Mouse (Mus musculus) thymus, postnatal 14 days (tissue): ENCODE measurements at regions not wholly inside any gene's neighbourhood (a gene's known extent, or its start where the extent isn't known, plus 50 kb on each side); places are given as distances from the start of the nearest gene placed in this dataset.

ENCODE experiments used
- DNase-seq: peaks from one replicate; pipeline ENCODE4 v3.0.0; 2021

- DNase-seq: no peak
These were observed 184.0 kb upstream of the Nlrp1b start for GRCm38 (mm10) chr11:71414403-71415140.

- no peak for DNase-seq
These were observed 184.9 kb upstream of the Nlrp1b start for GRCm38 (mm10) chr11:71415451-71415850.

- no peak for DNase-seq
These were observed 191.8 kb upstream of the Nlrp1b start for GRCm38 (mm10) chr11:71422291-71422840.

- no peak for DNase-seq
These were observed 192.7 kb upstream of the Nlrp1b start for GRCm38 (mm10) chr11:71423242-71423641.

- DNase-seq: no peak
These were observed 194.3 kb upstream of the Nlrp1b start for GRCm38 (mm10) chr11:71424879-71425278.

GRCm38 (mm10) chr11:71429739-71430138 lies 199.2 kb upstream of the Nlrp1b start:
- no peak for DNase-seq

- DNase-seq: no peak
These were observed 203.7 kb upstream of the Nlrp1b start for GRCm38 (mm10) chr11:71434241-71434640.

GRCm38 (mm10) chr11:71434886-71435285 lies 204.4 kb upstream of the Nlrp1b start:
- no peak for DNase-seq

GRCm38 (mm10) chr11:71435745-71436144 lies 205.2 kb upstream of the Nlrp1b start:
- DNase-seq: no peak

- DNase-seq: no peak
These were observed 205.8 kb upstream of the Nlrp1b start for GRCm38 (mm10) chr11:71436335-71436734.

- DNase-seq: no peak
These were observed 206.3 kb upstream of the Nlrp1b start for GRCm38 (mm10) chr11:71436801-71437200.

- no peak for DNase-seq
These were observed 209.3 kb upstream of the Nlrp1b start for GRCm38 (mm10) chr11:71439871-71440270.

GRCm38 (mm10) chr11:71440392-71440791 lies 209.9 kb upstream of the Nlrp1b start:
- DNase-seq: no peak

- DNase-seq: no peak
These were observed 213.5 kb upstream of the Nlrp1b start for GRCm38 (mm10) chr11:71444056-71444455.

GRCm38 (mm10) chr11:71446641-71447040 lies 216.1 kb upstream of the Nlrp1b start:
- no peak for DNase-seq

GRCm38 (mm10) chr11:71447841-71448745 lies 217.6 kb upstream of the Nlrp1b start:
- DNase-seq: no peak

- DNase-seq: no peak
These were observed 249.6 kb upstream of the Nlrp1b start for GRCm38 (mm10) chr11:71480094-71480493.

GRCm38 (mm10) chr11:71497863-71498262 lies 251.9 kb upstream of the Wscd1 start:
- no peak for DNase-seq

GRCm38 (mm10) chr11:71498299-71498698 lies 251.4 kb upstream of the Wscd1 start:
- no peak for DNase-seq

- no peak for DNase-seq
These were observed 247.6 kb upstream of the Wscd1 start for GRCm38 (mm10) chr11:71502156-71502555.

- DNase-seq: no peak
These were observed 237.3 kb upstream of the Wscd1 start for GRCm38 (mm10) chr11:71512271-71513066.

- no peak for DNase-seq
These were observed 236.7 kb upstream of the Wscd1 start for GRCm38 (mm10) chr11:71513067-71513350.

- no peak for DNase-seq
These were observed 234.5 kb upstream of the Wscd1 start for GRCm38 (mm10) chr11:71515264-71515663.
